Mouse (Mus musculus) intestine, postnatal 0 days (tissue): ENCODE measurements around the gene Ankrd40. TPM values are rescaled to one million over a fixed set of nuclear protein-coding genes. Genes with fewer than 3 reads are reported as not detected.
A peak's percentile ranks its signal among the peaks of the same experiment; 100 is the strongest.

ENCODE experiments used
- ATAC-seq: fragments of 200-750 bp; cut with Nextera tagmentation; 2 replicates; pipeline ENCODE4 v1.8.0; 2017; ENCODE audit warnings: mild to moderate bottlenecking, moderate TSS enrichment, moderate library complexity
- H3K27ac ChIP-seq: fragments of 300-500 bp; sonication (generic); 2 replicates; pipeline ENCODE4 v1.5.1; 2014; ENCODE audit warnings: mild to moderate bottlenecking, low read depth, low read length, moderate library complexity
- H3K27me3 ChIP-seq: fragments of 300-500 bp; sonication (generic); replicated peaks from 2 replicates; pipeline ENCODE4 v1.6.1; 2014; ENCODE audit warnings: low read length, mixed read lengths; ENCODE audit not compliant: control insufficient read depth, insufficient read depth
- H3K36me3 ChIP-seq: fragments of 300-500 bp; sonication (generic); 2 replicates; pipeline ENCODE4 v1.6.1; 2014; ENCODE audit warnings: mild to moderate bottlenecking, moderate library complexity; ENCODE audit not compliant: control insufficient read depth, insufficient read depth
- H3K4me1 ChIP-seq: fragments of 300-500 bp; sonication (generic); replicated peaks from 2 replicates; pipeline ENCODE4 v1.6.1; 2014; ENCODE audit warnings: antibody characterized with exemption, low read length, mixed read lengths; ENCODE audit not compliant: control insufficient read depth, insufficient read depth
- H3K4me2 ChIP-seq: fragments of 300-500 bp; sonication (generic); replicated peaks from 2 replicates; pipeline ENCODE4 v1.6.1; 2014; ENCODE audit warnings: low read depth, mild to moderate bottlenecking, moderate library complexity
- H3K4me3 ChIP-seq: fragments of 300-500 bp; sonication (generic); 2 replicates; pipeline ENCODE4 v1.5.1; 2014; ENCODE audit warnings: low read depth, low read length
- H3K9ac ChIP-seq: fragments of 300-500 bp; sonication (generic); 2 replicates; pipeline ENCODE4 v1.6.1; 2014; ENCODE audit warnings: mild to moderate bottlenecking, low read depth, low read length
- H3K9me3 ChIP-seq: fragments of 300-500 bp; sonication (generic); 2 replicates; pipeline ENCODE4 v1.6.1; 2016; ENCODE audit warnings: mixed run types; ENCODE audit not compliant: control insufficient read depth
- CTCF ChIP-seq: sonication (generic); IDR thresholded peaks from 2 replicates; pipeline ENCODE4 v1.5.1; 2016; ENCODE audit warnings: low read depth, mild to moderate bottlenecking, control low read depth, antibody characterized with exemption, moderate library complexity
- WGBS: fragments of 180-500 bp; shearing (Covaris S2); extraction: QIAGEN DNeasy Blood & Tissue Kit; methylation state at CpG from one replicate; pipeline ENCODE4 v1.1.7; 2014; 5-methylcytosine and 5-hydroxymethylcytosine counted together
- polyA plus RNA-seq: library from polyadenylated mRNA; unstranded; fragments of >200 nt; fragmentation: Nextera tagmentation; extraction: Ambion mirVana; gene quantifications from 2 replicates; pipeline ENCODE4 v1.2.1, GENCODE M21; 2015

The Ankrd40 gene
- polyA plus RNA-seq, 1 experiment from 2014 or later, result 18.0 TPM

- Histone ChIP-seq H3K4me2 (peak overlapping the region; percentile 28; the same call in 1 of the 2 replicates), H3K27me3 (no peaks in the 10 kb centered on the region), H3K27ac (peak overlapping the region; percentile 67), H3K9ac (no peak overlapping the region), H3K9me3 (no peaks in the 10 kb centered on the region), H3K4me3 (no peak overlapping the region), H3K4me1 (0 out of 2 replicates have a peak, but pooled peaks cover 3% of the 10 kb centered on the region), H3K36me3 (peaks cover 6% of the 10 kb centered on the region; the same call in 1 of the 2 replicates)
- TF ChIP-seq CTCF, result no peak
- WGBS, result 65% methylated on average over 3 of the region's 3 CpGs
- ATAC-seq, result peak; percentile 44
Measured at GRCm38 (mm10) chr11:94330211-94330610, 2.4 kb downstream of the Ankrd40 start.

- H3K27ac ChIP-seq, result no peak overlapping the region
- WGBS, result 69% methylated on average over 6 of the region's 6 CpGs
- ATAC-seq, result no peak
- 0 out of 2 replicates have a peak, but pooled peaks cover 3% of the 10 kb centered on the region for H3K4me1 ChIP-seq
- TF ChIP-seq CTCF, result no peak
- no peak overlapping the region for H3K4me2 ChIP-seq
- H3K27me3 ChIP-seq, result no peaks in the 10 kb centered on the region
- H3K9ac ChIP-seq, result no peak overlapping the region
- H3K9me3 ChIP-seq, result no peaks in the 10 kb centered on the region
- H3K36me3 ChIP-seq, result peaks cover 18% of the 10 kb centered on the region; the same call in 1 of the 2 replicates
- no peak overlapping the region for H3K4me3 ChIP-seq
Measured at GRCm38 (mm10) chr11:94332726-94333125, 4.9 kb downstream of the Ankrd40 start.

GRCm38 (mm10) chr11:94334386-94334968 is 6.7 kb downstream of the Ankrd40 start:
- no peak for TF ChIP-seq CTCF
- Histone ChIP-seq H3K27me3 (no peaks in the 10 kb centered on the region), H3K36me3 (peaks cover 30% of the 10 kb centered on the region), H3K9me3 (no peaks in the 10 kb centered on the region), H3K4me2 (no peak overlapping the region), H3K9ac (no peak overlapping the region), H3K27ac (no peak overlapping the region), H3K4me3 (no peak overlapping the region), H3K4me1 (no peaks in the 10 kb centered on the region)
- ATAC-seq, result no peak
- WGBS, result 70% methylated on average over 8 of the region's 8 CpGs

DNA sequence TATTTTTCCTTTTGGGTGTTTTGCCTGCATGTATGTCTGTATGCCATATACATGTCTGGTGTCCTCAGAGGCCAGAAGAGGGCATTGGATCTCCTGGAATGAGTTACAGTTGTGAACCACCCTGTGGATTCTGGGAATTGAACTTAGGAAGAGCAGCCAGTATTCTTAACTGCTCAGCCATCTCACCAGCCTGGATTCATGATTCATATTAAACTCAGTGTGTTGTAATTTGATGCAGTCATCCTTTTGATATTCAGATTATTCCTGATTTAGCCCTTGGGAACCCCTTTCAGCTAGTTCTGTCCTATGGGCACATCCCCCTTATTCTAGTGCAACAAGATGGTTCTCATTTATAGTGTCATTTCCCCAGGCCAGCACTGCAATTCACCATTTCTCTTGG is 8.8 kb downstream of the Ankrd40 start:
- ATAC-seq, result no peak
- Histone ChIP-seq H3K36me3 (peaks cover 39% of the 10 kb centered on the region), H3K9me3 (no peaks in the 10 kb centered on the region), H3K27ac (no peak overlapping the region), H3K27me3 (no peaks in the 10 kb centered on the region), H3K4me1 (no peaks in the 10 kb centered on the region), H3K4me2 (no peak overlapping the region), H3K4me3 (no peak overlapping the region), H3K9ac (no peak overlapping the region)
- TF ChIP-seq CTCF, result no peak

- no peak for TF ChIP-seq CTCF
- 67% methylated on average over 2 of the region's 2 CpGs for WGBS
- H3K4me1 ChIP-seq, result no peaks in the 10 kb centered on the region
- H3K4me2 ChIP-seq, result no peak overlapping the region
- no peaks in the 10 kb centered on the region for H3K27me3 ChIP-seq
- H3K9me3 ChIP-seq, result no peaks in the 10 kb centered on the region
- no peak overlapping the region for H3K9ac ChIP-seq
- no peak overlapping the region for H3K4me3 ChIP-seq
- no peak overlapping the region for H3K27ac ChIP-seq
- H3K36me3 ChIP-seq, result peaks cover 39% of the 10 kb centered on the region
- no peak for ATAC-seq
Measured at GRCm38 (mm10) chr11:94338347-94338746, 10.5 kb downstream of the Ankrd40 start.

GRCm38 (mm10) chr11:94339732-94340585 is 12.2 kb downstream of the Ankrd40 start:
- Histone ChIP-seq H3K4me3 (no peak overlapping the region), H3K4me1 (no peaks in the 10 kb centered on the region), H3K27ac (no peak overlapping the region), H3K4me2 (no peak overlapping the region), H3K27me3 (no peaks in the 10 kb centered on the region), H3K9ac (no peak overlapping the region), H3K9me3 (no peaks in the 10 kb centered on the region), H3K36me3 (peaks cover 33% of the 10 kb centered on the region)
- 56% methylated on average over 18 of the region's 18 CpGs for WGBS
- peak; percentile 83 for TF ChIP-seq CTCF
- peak; percentile 58 for ATAC-seq
